8 mouse cellular contexts compared by ENCODE assay signal in genomic region chr8:108690576-108691455, GRCm38 (mm10).
DNase-seq lines count a peak whose midpoint lies in the region; ATAC-seq and TF ChIP-seq lines count a peak whose summit lies in the region.

No protein-coding gene starts in this region.

- 24% methylated on average over 14 of the region's 14 CpGs for WGBS in forebrain, embryonic 16.5 days
- WGBS in stomach, embryonic 15.5 days: 18% methylated on average over 14 of the region's 14 CpGs

- no peaks in the 10 kb centered on the region for H3K9me3 ChIP-seq in forebrain, embryonic 16.5 days (ENCODE audit: control insufficient read depth, low read length)
- H3K9me3 ChIP-seq in stomach, embryonic 15.5 days: no peaks in the 10 kb centered on the region

- H3K9ac ChIP-seq in forebrain, embryonic 16.5 days (replicated peaks; ENCODE audit: low read depth, low read length): 0 out of 2 replicates have a peak overlapping the region, but pooled peaks have one; percentile 29
- H3K9ac ChIP-seq in stomach, embryonic 15.5 days: no peak overlapping the region

- ATAC-seq in forebrain, embryonic 16.5 days: peak; percentile 49; the same call in 1 of the 2 replicates
- ATAC-seq in stomach, embryonic 15.5 days (ENCODE audit: insufficient read depth, low FRiP score, low read depth): peak; percentile 30; the same call in 1 of the 2 replicates

- intact Hi-C loops in gastrocnemius, adult 2 months (cut with DNase I): loop anchor here (10.0 kb wide), 1 partner anchor 116 kb away; no protein-coding TSS in a partner anchor

- no peaks in the 10 kb centered on the region for H3K36me3 ChIP-seq in forebrain, embryonic 16.5 days (ENCODE audit: control insufficient read depth, insufficient read depth)
- no peaks in the 10 kb centered on the region for H3K36me3 ChIP-seq in stomach, embryonic 15.5 days

- peaks cover 17% of the 10 kb centered on the region for H3K4me1 ChIP-seq in forebrain, embryonic 16.5 days (replicated peaks; ENCODE audit: control insufficient read depth, insufficient read depth, low read length)
- H3K4me1 ChIP-seq in stomach, embryonic 15.5 days: peaks cover 24% of the 10 kb centered on the region

- TF ChIP-seq CTCF in gastrocnemius, adult 2 months (IDR thresholded peaks at IDR 0.05): no peak

- peak; percentile 61 for DNase-seq in gastrocnemius, adult 2 months
- no peak for DNase-seq in gastrocnemius, postnatal 4 days (ENCODE audit: low spot score in 2 of 2)
- DNase-seq in adrenal gland, postnatal 10 days: peak; percentile 47
- peak; percentile 68 to 76 for DNase-seq in kidney, postnatal 4 days
- DNase-seq in frontal cortex, postnatal 25 days (ENCODE audit: low spot score in 2 of 2): no peak
- no peak for DNase-seq in cerebellum, adult 9-10 months

- H3K4me2 ChIP-seq in forebrain, embryonic 16.5 days (ENCODE audit: low read length): peak overlapping the region; percentile 49
- H3K4me2 ChIP-seq in stomach, embryonic 15.5 days: peak overlapping the region; percentile 57

- peaks cover 26% of the 10 kb centered on the region for H3K27me3 ChIP-seq in forebrain, embryonic 16.5 days (replicated peaks; ENCODE audit: control insufficient read depth, insufficient read depth, low read length)
- peaks cover 14% of the 10 kb centered on the region for H3K27me3 ChIP-seq in stomach, embryonic 15.5 days (replicated peaks)

- peak overlapping the region; percentile 81 for H3K27ac ChIP-seq in gastrocnemius, adult 2 months
- H3K27ac ChIP-seq in forebrain, embryonic 16.5 days (ENCODE audit: low read length): no peak overlapping the region
- no peak overlapping the region for H3K27ac ChIP-seq in stomach, embryonic 15.5 days

- peak overlapping the region; percentile 60 for H3K4me3 ChIP-seq in gastrocnemius, adult 2 months
- no peak overlapping the region for H3K4me3 ChIP-seq in forebrain, embryonic 16.5 days (replicated peaks; ENCODE audit: low read length)
- no peak overlapping the region for H3K4me3 ChIP-seq in stomach, embryonic 15.5 days (replicated peaks)

Comparison
In these comparisons a context has a peak if more than half of its experiments do, and no peak if none do; other contexts are left out.
1. DNase-seq: peak in gastrocnemius, adult 2 months (single experiment), adrenal gland, postnatal 10 days (single experiment) and kidney, postnatal 4 days (2 of 2); none in gastrocnemius, postnatal 4 days (0 of 2), frontal cortex, postnatal 25 days (0 of 2) and cerebellum, adult 9-10 months (single experiment).